Mouse (Mus musculus): Measurements from ENCODE around the gene Mup8. TPM values are rescaled to one million over a fixed set of nuclear protein-coding genes. Genes with fewer than 3 reads are reported as not detected.
"Not testable (repeated sequence)": the region's sequence is repeated elsewhere in the genome, so short reads cannot be mapped to it uniquely, and the experiment has no call there.

Mup8 gene
- total RNA-seq (2021), result not detected
- long read RNA-seq, experiment 1, result 0 reads
- long read RNA-seq, experiment 2, result 0 reads

DNA sequence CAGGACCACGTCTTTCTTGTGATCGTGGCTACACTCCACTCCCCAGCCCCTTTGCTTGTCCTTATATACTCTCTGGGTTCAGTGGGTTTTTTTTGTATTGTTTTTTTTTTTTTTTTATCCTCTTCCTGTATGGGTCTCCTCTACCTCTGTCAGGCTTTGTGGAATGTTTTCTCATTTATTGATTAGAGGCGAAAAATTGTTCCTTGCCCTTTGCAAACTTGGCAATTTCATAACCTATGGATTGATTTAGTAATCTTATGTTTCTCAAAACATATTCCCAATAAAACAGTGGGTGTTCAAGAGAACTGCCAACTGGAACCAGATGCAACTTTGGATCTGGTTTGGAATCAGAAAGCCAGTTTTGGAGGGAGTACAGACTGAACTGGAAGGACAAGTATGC is at the start of gene Mup8:
Gene Mup8 (minus strand): TSS at position 101 of the 400 bp plus-strand sequence.
- DNase-seq (ENCODE audit: low spot score), result not testable (repeated sequence)

DNA sequence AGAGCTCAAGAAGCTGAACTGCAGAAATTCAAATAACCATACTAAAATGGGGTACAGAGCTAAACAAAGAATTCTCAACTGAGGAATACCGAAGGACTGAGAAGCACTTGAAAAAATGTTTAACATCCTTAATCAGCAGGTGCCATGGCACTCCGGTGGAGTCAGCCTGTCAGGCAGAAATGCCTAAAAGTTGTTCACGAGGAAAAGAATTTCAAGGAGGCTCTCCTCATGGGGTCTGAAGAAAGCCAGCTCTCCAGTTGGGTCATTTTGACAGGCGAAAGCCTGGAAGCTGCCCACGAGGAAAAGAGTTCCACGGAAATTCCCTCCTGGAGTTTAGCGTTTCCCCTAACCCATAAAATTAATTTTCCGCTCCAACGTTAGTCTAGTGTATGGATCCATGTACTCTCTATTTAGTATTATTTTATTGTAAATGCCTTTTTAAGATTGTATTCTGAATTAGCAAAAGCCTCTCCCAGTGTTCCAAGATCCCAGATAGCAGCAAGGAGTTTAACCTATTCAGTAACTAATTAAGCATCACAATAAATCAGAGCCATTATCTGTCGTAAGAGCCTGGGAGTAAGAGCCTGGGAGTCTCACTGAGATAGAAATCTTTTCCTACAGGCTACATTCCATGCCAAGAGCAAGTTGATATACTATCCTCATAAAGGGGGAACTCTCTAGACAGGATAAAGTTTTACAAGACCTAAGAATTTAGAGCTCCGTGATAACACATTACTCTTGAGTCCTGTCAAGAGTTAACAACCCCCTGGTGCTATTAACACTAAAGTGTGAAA is 43.8 kb upstream of the Mup8 start:
- not testable (repeated sequence) for DNase-seq (ENCODE audit: low spot score)

DNA sequence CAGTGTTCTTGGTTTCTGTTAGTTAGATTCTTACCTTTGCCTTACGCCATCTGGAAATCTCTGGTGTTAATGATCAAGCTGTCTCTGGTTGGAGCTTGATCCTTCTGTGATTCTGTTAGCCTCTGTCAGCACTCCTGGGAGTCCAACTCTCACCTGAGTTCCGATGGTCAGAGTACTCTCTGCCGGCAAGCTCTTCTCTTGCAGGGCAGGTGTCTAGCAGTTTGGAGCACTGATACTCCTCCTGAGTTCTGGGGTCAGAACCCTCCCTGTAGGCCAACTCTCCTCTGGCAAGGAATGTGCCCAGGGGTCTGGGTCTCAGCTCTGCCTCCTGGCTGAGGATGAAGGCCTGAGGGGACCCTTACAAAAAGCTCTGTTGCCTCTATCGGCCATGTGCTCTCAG is 40.3 kb upstream of the Mup8 start:
- not testable (repeated sequence) for DNase-seq (ENCODE audit: low spot score)

Other genes starting within 250 kb of the Mup8 start
- 1 to 10 TPM in 1 of 2 experiments, not detected in 1; 4.0 TPM for gene Mup7, start 152.1 kb downstream of the Mup8 start, total RNA-seq (2021)
- not detected for gene Mup2, start 68.3 kb downstream of the Mup8 start, total RNA-seq (2021)
- gene Mup9, start 199.4 kb upstream of the Mup8 start, total RNA-seq (2021), result not detected